ENCODE assay signal across 21 mouse cellular contexts in genomic region chr6:135797371-135798033, GRCm38 (mm10).
DNase-seq lines count a peak whose midpoint lies in the region; ATAC-seq and TF ChIP-seq lines count a peak whose summit lies in the region.
"Had no signal": no experiment of that assay in that cellular context is flagged by ENCODE, and none has a peak within 500 bp of the region (broad histone marks: within the 10 kb centered on the region; RNA-seq: fewer than 3 reads in every experiment).

No protein-coding gene starts in this region.

- H3K4me1 ChIP-seq in hindbrain, embryonic 15.5 days (replicated peaks) = peaks cover 11% of the 10 kb centered on the region; the same call in 1 of the 2 replicates
- 0 out of 2 replicates have a peak, but pooled peaks cover 2% of the 10 kb centered on the region for H3K4me1 ChIP-seq in hindbrain, embryonic 16.5 days (ENCODE audit: control insufficient read depth, insufficient read depth, low read depth, low read length)
- peaks cover 12% of the 10 kb centered on the region for H3K4me1 ChIP-seq in cortical plate, adult 2 months (ENCODE audit: control insufficient read depth, insufficient read depth, low read length)
- H3K4me1 ChIP-seq: forebrain, embryonic 13.5 days; hindbrain, embryonic 10.5 days; limb, embryonic 15.5 days; megakaryocyte, embryonic 14.5 days; midbrain, embryonic 13.5 days had no signal

- TF ChIP-seq POLR2A in cortical plate, adult 2 months (IDR thresholded peaks at IDR 0.05; ENCODE audit: extremely low read depth, insufficient read depth, low read length) = no peak

- ATAC-seq in hindbrain, embryonic 15.5 days (ENCODE audit: low FRiP score, low read depth) = 0 out of 2 replicates have a peak, but pooled peaks have one; percentile 23
- ATAC-seq in hindbrain, embryonic 16.5 days = no peak
- ATAC-seq: CD4-positive, CD25-positive, alpha-beta regulatory T cell, adult 4 months; forebrain, embryonic 13.5 days; midbrain, embryonic 13.5 days had no signal

- H3K36me3 ChIP-seq in hindbrain, embryonic 15.5 days = no peaks in the 10 kb centered on the region
- H3K36me3 ChIP-seq in hindbrain, embryonic 16.5 days (ENCODE audit: control insufficient read depth, insufficient read depth, low read length) = no peaks in the 10 kb centered on the region
- H3K36me3 ChIP-seq: hindbrain, embryonic 10.5 days; limb, embryonic 15.5 days; midbrain, embryonic 13.5 days had no signal

- 85% methylated on average over 10 of the region's 10 CpGs for WGBS in hindbrain, embryonic 15.5 days
- WGBS in hindbrain, embryonic 16.5 days = 82% methylated on average over 10 of the region's 10 CpGs

- intact Hi-C loops in left cerebral cortex, postnatal 10 days (cut with DNase I) = no loop called here

- H3K9ac ChIP-seq in hindbrain, embryonic 15.5 days = no peak overlapping the region
- no peak overlapping the region for H3K9ac ChIP-seq in hindbrain, embryonic 16.5 days (ENCODE audit: low read depth, low read length)
- H3K9ac ChIP-seq: forebrain, embryonic 13.5 days; limb, embryonic 15.5 days; liver, embryonic 14.5 days; lung, embryonic 14.5 days; midbrain, embryonic 13.5 days had no signal

- DNase-seq in gastrocnemius, adult 18-20 months (ENCODE audit: low spot score) = peak; percentile 2
- DNase-seq in gastrocnemius, postnatal 4 days (ENCODE audit: low spot score in 2 of 2) = no peak
- peak; percentile 41 to 45 for DNase-seq in left cerebral cortex, adult 18-20 months (ENCODE audit: low spot score in 2 of 2)
- no peak for DNase-seq in left cerebral cortex, postnatal 10 days (ENCODE audit: extremely low spot score in 1 of 2, low spot score in 2 of 2)
- DNase-seq: adrenal gland, postnatal 14 days; cerebellum, adult 8-10 months; cerebellum, postnatal 36 days; kidney, adult 11 months; lung, postnatal 36 days; thymus, postnatal 14 days had no signal

- H3K9me3 ChIP-seq in hindbrain, embryonic 15.5 days = no peaks in the 10 kb centered on the region
- H3K9me3 ChIP-seq in hindbrain, embryonic 16.5 days (ENCODE audit: control insufficient read depth, low read length) = no peaks in the 10 kb centered on the region
- H3K9me3 ChIP-seq: forebrain, embryonic 13.5 days; hindbrain, embryonic 10.5 days; limb, embryonic 15.5 days; midbrain, embryonic 13.5 days had no signal

- no peaks in the 10 kb centered on the region for H3K27me3 ChIP-seq in hindbrain, embryonic 15.5 days
- H3K27me3 ChIP-seq in hindbrain, embryonic 16.5 days (replicated peaks; ENCODE audit: control insufficient read depth, insufficient read depth, low read length) = no peaks in the 10 kb centered on the region
- H3K27me3 ChIP-seq: forebrain, embryonic 13.5 days; limb, embryonic 15.5 days; megakaryocyte, embryonic 14.5 days; midbrain, embryonic 13.5 days had no signal

- no peak overlapping the region for H3K27ac ChIP-seq in hindbrain, embryonic 15.5 days (replicated peaks)
- no peak overlapping the region for H3K27ac ChIP-seq in hindbrain, embryonic 16.5 days (ENCODE audit: low read depth, low read length)
- peak overlapping the region; percentile 70 for H3K27ac ChIP-seq in cortical plate, adult 2 months (ENCODE audit: insufficient read depth, low read length)
- H3K27ac ChIP-seq: forebrain, embryonic 13.5 days; hindbrain, embryonic 10.5 days; limb, embryonic 15.5 days; liver, embryonic 14.5 days; midbrain, embryonic 13.5 days had no signal

- no peak for TF ChIP-seq CTCF in cortical plate, adult 2 months (IDR thresholded peaks at IDR 0.05; ENCODE audit: extremely low read depth, insufficient read depth, low read length)

- H3K4me2 ChIP-seq in hindbrain, embryonic 15.5 days = no peak overlapping the region
- no peak overlapping the region for H3K4me2 ChIP-seq in hindbrain, embryonic 16.5 days (ENCODE audit: low read length)
- H3K4me2 ChIP-seq: forebrain, embryonic 13.5 days; limb, embryonic 15.5 days; lung, embryonic 14.5 days; midbrain, embryonic 13.5 days had no signal

- no peak overlapping the region for H3K4me3 ChIP-seq in hindbrain, embryonic 15.5 days
- H3K4me3 ChIP-seq in hindbrain, embryonic 16.5 days (ENCODE audit: low read length) = no peak overlapping the region
- H3K4me3 ChIP-seq in cortical plate, adult 2 months (ENCODE audit: insufficient read depth, low read length) = no peak overlapping the region
- H3K4me3 ChIP-seq: forebrain, embryonic 13.5 days; hindbrain, embryonic 10.5 days; limb, embryonic 15.5 days; megakaryocyte, embryonic 14.5 days; midbrain, embryonic 13.5 days had no signal

Comparison
In these comparisons a context has a peak if more than half of its experiments do, and no peak if none do; other contexts are left out.
1. DNase-seq: peak in gastrocnemius, adult 18-20 months (single experiment) and left cerebral cortex, adult 18-20 months (2 of 2); none in gastrocnemius, postnatal 4 days (0 of 2) and left cerebral cortex, postnatal 10 days (0 of 2).